Mouse (Mus musculus): ENCODE results near the gene Nhsl1. TPM values are rescaled to one million over a fixed set of nuclear protein-coding genes. Genes with fewer than 3 reads are reported as not detected.

Gene Nhsl1
- polyA plus RNA-seq, 1 experiment from 2014 or later: 12.9 TPM

Other genes starting within 250 kb of the Nhsl1 start
- gene Ect2l, start 108.1 kb upstream of the Nhsl1 start, polyA plus RNA-seq (2015; fragmentation: Nextera tagmentation; extraction: Ambion mirVana): 0.26 TPM in 1 of 2 replicates, not detected in the other
- 6.8 and 7.7 TPM in 2 replicates for gene Ccdc28a, start 84.0 kb upstream of the Nhsl1 start, polyA plus RNA-seq (2015; fragmentation: Nextera tagmentation; extraction: Ambion mirVana)
- 8.3 and 9.1 TPM in 2 replicates for gene Hebp2, start 227.1 kb downstream of the Nhsl1 start, polyA plus RNA-seq (2015; fragmentation: Nextera tagmentation; extraction: Ambion mirVana)

All from midbrain, embryonic 15.5 days (tissue).